Mouse (Mus musculus): ENCODE measurements around the gene Esrrb.

- no peak for TF ChIP-seq ZC3H11A (IDR thresholded peaks at IDR 0.05; ENCODE audit: borderline replicate concordance, low read depth, low read length)
- TF ChIP-seq MAFK (IDR thresholded peaks at IDR 0.05; ENCODE audit: insufficient read depth, low read depth, low read length) = no peak
- no peak for TF ChIP-seq HCFC1 (IDR thresholded peaks at IDR 0.05; ENCODE audit: borderline replicate concordance, insufficient read depth, low read length)
- no peak for TF ChIP-seq CHD2 (IDR thresholded peaks at IDR 0.05; ENCODE audit: low read depth, low read length)
- TF ChIP-seq ZNF384 (IDR thresholded peaks at IDR 0.05; ENCODE audit: low read depth, low read length) = no peak
These were observed 148.7 kb downstream of the Esrrb start for GRCm38 (mm10) chr12:86509295-86510279.

All from ES-E14 (cell line).